Mouse (Mus musculus) urinary bladder, postnatal 25 days (tissue): ENCODE measurements at regions not wholly inside any gene's neighbourhood (a gene's known extent, or its start where the extent isn't known, plus 50 kb on each side); places are given as distances from the start of the nearest gene placed in this dataset.

Experiments
- DNase-seq: peaks from one replicate; pipeline ENCODE4 v3.0.0; 2022; ENCODE audit warnings: low spot score

DNA sequence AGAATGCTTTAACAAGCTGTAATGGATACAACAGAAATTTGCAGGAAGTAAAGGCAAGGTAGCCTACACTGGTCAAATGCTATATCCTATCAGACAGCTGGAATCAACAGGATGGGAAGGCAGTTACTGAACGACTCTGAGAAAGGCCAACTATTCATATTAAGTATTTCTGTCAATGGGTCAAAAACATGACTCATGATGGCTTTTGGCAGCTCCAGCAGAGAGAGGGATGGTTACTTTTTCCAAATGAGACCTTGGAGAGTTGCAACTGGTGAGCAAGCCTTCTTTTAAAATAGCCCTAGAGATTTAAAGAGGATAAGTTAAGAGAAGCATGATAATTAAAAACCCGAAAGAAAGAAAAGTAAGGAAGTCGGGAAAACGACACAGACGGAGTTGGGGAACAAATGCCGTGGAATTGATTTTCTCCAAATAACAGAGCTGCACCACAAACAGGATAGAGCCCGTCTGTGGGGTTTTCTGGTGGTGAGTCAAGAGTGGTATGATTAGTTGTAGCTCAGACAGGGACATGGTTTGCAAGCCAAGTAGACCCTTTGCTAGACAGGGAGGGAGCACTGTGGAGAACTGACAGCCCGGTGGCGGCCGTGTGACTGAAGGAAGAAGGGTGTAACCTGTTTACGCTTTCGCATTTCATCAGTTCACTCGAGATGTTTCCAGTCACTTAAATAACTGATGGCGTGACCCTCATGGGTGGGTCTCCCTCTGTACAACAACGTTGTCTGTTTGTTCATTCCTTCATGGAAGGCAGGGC, 3638.1 kb upstream of the Gm7489 start:
- DNase-seq, result no peak

DNA sequence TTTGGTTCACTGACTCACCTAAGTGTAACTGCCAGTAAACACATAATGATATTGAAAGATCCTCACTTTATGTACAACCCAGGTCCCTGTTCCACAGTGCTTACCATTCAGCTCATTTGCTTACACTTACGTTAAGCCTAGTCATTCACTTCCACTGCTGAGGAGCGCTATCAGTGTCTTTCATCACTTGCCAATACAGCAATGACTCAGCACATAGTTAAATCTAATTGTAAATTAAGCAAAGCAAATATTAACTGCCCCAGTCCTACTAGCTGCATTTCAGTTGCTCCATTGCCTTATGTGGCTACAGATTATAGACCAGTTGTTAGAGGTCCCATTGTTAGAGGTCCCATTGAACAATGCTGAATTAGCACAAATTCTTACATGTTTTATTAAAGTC, 3624.6 kb upstream of the Gm7489 start:
- no peak for DNase-seq

DNA sequence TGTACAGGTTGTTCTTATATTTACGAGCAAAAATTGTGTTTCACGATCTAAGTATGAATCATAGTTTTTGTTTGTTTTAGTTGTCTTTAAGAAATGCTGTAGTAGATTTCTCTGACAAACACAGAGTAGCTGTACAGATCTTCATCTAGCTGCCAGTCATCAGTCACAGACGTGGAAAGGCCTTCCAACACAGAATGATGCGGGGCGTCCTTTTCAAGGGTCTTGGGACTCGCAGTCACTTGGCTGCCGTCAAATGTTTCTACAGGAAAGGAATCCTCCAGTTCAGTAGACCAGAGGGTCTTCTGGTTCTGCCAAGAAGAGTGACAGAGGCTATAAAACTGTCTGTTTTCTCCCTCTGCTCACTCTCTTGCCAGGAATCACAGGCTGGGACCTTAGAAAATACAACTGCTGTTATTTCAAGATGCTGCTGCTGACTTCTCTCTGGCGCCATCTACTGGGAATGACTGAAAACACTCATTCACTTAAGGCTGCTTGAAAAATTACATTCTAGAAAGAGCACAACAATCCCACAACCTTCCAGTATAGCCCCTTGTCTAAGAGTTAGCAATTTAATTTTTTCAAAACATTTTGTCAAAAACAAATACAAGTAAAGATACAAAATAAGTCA, 3623.3 kb upstream of the Gm7489 start:
- peak; percentile 50 for DNase-seq

DNA sequence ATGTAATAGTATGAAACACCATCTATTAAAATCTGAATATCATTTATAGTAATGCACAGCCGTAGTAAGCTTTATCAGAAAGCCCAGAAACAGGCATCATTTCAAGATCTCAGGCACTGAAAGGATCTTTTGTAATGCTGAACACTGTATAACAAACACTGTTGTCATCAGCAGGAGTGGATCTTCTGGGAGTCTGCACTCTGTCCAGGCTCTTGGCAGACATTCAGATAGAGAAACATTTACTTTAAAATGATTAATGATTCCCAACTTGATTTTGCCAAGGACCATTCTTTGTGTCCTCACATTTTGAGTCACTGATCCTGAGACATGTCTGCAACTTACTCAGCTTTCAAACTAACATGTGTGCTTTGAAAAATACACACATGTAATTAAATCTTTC, 3617.2 kb upstream of the Gm7489 start:
- no peak for DNase-seq

DNA sequence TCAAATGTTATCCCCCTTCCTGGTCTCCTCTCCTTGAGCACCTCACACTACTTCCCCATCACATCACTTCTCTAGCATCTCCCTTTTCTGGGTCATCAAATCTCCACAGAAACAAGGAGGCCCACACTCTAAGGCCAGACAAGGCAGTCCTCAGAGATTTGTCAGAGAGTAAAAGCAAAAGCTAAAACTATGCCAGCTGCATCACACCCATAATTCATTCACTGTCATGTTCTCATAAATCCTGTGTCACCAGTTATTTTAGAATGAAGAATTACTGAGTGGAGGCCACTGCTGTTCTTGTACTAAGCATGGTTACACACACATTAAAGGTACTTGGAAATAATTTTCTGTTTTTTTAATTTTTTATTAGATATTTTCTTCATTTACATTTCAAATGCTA, 3613.1 kb upstream of the Gm7489 start:
- no peak for DNase-seq

DNA sequence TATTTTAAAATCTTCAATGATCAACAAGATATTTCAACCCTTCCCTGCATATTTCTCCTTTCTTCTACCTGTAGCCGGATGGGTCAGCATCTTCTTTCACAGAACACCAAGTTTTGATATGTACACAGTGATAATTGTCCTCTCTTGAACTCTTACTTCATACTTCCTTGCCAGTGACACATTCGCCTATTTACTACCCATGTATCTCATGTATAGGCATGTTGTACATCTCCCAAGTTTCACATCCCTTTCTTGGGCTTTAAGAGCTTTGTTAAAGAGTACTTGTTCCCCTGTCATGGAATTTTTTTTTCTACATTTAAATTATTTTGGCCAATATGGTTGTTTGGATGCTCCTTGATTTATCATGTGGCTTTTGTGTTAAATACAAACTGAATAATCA, 3602.1 kb upstream of the Gm7489 start:
- no peak for DNase-seq

DNA sequence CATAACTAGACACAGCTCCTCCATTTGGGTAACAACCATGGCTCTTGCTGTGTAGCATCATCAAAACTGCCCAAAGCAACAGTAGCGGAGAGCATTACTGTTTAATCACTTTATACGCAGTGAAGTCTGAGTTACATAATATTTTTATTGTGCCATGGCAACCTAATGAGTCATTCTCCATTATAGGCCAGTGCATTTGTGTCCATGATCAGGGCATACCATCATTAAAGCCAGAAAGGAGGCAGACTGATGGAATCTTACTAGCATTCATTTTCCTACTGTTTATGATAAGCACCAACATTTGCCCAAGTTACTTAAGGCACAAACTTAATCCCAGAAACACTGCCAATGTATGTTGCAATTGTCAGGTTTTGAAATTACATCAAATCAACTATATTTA, 3601.2 kb upstream of the Gm7489 start:
- DNase-seq, result no peak

DNA sequence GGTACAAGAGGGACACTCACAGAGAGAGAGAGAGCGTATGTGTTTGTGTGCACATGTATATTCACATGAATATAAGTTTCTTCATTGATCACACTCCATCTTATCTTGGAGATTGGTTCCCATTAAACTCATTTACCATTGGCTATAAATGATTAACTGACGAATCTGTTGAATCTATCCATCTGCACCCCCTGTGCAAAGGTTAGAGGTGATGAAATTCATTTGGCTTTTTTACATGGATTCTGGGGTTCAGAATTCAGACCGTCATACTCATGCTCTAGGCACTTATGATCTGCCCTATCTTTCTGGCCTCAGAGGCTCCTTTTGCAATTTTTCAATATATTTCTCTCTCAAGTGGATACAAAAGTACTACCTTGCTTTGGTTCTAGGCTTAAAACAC, 3582.9 kb upstream of the Gm7489 start:
- no peak for DNase-seq

DNA sequence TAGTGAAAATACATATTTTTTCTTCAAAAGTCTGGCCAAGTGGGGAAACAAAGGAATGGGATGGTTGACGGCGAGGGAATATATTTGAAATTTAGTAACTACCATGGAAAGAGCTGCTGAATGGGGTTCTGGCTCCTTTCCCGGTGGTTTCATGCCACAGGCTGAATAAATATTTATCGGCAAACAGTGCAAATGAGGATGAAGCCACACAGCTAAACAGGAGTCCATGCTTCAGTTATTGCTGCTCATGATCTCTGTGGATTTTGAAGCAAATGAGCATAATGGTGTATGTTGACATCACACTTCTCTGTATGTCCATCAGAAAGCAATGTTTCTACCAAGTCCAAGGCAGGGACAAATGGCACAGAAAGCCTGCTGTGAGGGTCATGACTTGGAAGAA, 3580.6 kb upstream of the Gm7489 start:
- DNase-seq, result no peak

DNA sequence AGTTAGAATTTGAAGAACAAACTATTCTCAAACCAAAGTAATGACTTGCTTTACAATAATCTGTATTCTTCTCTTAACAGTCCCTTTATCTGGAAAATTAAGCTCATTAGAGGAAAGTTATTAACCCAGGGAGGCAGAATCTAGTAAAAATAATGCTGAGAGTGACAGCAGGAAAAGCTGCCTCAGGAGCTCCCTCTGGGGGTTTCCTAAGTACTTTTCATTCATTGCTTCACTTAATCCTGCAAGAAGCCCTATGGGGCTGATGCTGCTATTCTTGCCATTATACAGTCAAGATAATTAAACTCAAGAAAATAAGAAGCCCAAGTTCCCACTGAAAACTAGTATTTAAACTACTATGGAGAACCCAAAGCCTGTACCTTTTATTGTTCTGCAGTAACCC, 3563.9 kb upstream of the Gm7489 start:
- no peak for DNase-seq

DNA sequence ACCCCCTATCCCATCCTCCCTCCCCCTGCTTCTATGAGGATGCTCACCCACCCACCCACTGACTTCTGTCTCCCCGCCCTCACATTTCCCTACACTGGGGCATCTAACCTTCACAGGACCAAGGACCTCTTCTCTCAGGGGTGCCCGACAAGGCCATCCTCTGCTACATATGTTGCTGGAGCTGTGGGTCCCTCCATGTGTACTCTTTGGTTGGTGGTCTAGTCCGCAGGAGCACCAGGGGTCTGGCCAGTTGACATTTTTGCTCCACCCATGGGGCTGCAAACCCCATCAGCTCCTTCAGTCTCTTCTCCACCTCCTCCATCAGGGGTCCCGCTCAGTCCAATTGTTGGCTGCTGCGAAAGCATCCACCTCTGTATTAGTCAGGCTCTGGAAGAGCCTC, 3539.2 kb upstream of the Gm7489 start:
- DNase-seq, result no peak

DNA sequence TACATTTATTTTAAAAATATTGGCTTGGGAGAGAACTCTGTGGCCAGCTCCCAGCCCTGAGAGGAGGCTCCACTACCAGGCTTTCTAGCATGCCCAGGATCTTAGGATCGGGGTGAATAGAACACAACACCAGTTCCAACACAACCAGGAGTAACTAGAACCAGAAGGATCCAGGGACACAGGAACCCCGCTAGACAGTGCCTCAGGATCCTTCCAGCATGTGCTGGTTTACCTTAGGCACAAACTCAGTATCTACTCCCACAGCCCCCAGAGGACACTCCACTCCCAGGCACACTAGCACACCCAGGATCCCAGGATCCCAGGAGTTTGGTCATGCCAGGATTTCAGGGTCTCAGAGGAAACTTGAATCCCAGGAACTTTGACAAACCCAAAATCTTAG, 3537.8 kb upstream of the Gm7489 start:
- DNase-seq, result no peak

DNA sequence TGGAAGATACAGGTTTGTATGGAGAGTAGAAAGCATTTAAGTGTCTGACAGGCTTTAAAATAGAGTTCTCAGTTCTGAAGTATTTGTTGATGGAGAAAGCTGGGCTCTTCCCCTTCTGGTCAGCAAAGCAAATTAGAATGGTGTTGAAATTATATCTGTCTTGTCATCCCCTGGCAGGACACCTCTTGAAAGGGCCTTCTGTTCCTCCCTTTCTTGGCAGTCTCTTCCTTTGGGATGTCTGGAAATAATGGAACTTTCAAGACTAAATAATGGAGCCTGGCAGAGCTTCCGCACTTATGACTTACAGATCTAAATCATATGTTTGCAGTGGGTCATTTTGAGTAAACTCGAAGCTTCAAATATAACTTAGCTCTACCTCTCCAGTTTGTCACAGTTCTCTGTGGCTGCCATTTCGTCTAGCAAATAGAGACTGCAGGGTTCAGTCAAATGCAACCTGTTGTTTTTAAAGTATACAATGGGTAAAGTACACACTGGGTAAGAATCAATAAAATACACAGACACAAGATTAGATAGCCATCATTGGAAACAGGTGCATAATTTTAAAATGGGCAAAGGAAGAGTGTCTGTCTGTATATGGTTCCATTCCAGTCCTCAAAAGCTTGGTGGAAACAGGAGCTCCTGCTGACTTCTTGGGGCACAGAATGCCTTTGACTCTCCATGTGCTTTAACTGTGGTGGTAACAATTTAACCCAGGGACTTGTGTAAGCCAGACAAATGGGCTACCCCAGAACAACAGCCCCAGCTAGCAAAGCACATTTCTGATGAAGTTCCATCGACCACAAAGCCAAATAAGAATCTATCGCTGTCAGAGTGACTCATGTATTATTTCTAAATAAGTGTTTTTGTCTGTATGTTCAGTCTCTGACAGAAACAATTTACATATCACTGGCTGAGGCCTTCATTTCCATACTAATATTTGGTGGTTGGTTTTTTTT, 3524.4 kb upstream of the Gm7489 start:
- no peak for DNase-seq

DNA sequence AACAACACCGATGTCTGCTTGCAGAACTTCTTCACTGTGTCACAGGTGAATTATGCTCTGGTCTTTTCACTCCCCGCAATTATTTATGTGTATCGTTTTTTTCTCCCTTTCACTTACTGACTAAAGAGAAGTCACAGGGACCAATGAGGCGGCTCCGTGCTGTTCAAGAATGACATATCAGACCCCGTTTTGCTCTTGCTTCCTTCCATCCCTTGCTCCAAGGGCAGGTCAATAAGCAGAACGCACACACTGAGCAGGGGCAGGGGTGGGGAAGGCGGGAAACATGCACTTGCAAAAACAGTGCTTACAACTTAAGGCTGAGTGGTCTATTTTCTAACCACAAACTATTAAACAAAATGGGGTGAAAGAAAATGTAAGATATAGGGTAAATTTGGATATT, 3523.4 kb upstream of the Gm7489 start:
- DNase-seq, result no peak

DNA sequence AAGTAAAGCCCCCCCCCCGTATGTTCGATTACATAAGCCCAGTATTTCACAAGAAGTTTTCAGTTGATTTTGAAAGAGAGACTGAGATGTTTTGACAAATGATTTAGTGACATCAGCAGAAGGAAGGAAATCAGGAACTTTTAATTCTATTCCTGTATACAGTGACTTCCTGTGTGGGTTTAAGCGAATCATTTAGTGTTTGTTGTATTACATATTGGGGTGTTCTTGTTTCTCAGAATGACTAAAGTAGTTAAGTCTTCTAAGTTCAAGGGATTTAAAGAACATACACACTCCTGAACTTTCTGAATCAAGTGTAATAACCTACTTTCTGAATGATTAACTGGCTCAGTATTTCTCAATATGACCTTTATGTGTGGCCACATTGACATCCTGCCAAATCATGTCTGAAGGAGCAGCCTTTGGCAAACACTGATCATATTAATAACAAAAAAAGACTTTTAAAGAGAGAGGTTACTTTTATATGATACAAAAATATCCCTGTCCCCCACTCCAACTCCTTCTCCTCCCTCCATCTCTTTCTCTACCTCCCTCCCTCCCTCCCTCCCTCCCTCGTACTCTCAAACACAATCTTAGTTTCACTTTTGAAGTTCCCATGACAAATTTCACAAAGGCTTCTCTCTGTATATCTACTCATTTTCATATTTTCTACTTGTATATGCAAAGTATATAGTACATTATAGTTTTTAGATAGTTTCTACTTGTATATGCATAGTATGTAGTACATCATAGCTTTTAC, 3522.8 kb upstream of the Gm7489 start:
- no peak for DNase-seq

DNA sequence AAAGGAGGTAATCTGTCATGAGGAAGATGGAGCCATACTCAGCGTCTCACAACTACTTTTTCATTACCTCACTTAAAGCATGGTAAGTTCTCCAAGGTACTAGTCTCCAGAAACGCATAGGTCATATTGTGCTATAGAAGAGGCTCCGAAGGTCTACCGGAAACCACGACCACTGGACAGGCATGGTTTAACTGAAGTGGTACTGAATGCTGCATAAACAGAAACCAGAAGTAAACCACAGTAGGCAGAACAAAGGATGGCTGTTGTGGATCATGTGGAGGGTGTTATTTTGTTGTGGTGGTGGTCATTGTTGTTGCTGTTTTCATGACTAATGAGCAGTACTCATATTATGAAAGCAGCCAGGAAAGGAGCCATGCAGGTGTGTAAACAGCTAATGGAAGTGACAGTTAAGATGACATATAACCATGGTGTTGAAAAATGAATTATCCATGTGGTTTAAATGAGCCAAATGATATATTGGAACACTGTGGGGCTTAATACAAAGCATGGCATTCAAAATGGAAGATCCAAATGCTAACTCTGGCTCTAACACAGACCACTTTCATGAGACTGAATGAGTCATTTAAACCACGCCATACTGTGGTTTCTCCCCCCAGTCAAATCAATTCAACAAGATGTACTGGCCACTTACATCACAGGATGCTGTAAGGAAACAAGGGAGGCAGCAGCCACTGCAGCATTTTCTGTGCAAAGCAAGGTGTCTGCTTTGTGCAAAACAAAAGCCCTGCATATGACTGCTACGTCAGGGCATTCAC, 3484.5 kb upstream of the Gm7489 start:
- no peak for DNase-seq

DNA sequence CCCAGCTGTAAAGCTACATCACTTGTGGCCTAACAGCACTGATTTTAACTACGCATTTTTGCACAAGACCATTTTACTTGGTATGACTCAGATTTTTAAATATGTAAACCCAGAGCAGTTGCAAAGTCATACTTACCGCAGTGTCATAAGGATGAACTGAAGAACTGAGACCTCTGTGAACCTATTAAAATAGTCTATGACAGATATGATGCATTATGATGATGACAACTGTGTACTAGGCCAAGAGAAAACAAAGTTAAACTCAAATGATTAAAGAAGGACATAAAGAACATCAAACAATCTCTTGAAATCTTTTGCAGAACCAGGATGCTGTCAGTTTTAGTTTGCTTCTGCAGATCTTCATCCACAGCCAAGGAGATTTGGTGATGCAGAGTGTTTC, 3483.3 kb upstream of the Gm7489 start:
- no peak for DNase-seq

DNA sequence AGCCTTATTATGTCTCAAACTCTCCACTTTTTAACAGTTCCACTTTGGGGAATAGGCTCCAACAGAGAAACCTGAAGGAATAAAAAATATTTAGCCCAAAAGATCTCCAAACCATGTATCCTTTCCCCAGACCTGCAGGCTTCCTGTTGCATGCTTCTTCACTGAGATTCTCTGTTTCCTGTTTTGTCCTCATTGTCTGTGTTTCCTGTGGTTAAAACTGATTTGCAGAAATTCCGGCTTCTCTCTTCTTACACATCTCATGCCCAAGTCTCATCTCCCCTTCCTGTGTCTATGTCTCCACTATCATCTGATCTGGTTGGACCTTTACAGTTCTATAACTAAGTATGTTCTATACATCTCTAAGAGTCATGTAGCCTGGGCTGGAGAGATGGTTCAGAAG, 3482.2 kb upstream of the Gm7489 start:
- DNase-seq, result no peak

DNA sequence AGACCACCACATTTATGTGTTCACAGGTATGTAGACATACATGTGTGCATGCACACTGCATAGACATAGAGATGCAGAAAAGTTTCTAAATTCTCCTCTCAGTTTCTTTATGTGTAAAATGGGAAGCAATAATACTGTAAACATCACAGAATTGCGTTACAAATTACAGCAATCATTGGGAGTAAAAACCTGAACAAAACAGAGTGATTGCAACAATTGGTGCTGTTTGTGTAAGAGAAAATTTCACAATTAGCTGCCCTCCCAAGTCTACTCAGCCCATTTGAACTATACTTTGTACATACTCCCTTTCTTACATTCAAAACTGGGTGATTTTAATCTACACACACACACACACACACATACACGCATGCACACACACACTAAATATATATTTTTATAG, 3480.8 kb upstream of the Gm7489 start:
- no peak for DNase-seq

DNA sequence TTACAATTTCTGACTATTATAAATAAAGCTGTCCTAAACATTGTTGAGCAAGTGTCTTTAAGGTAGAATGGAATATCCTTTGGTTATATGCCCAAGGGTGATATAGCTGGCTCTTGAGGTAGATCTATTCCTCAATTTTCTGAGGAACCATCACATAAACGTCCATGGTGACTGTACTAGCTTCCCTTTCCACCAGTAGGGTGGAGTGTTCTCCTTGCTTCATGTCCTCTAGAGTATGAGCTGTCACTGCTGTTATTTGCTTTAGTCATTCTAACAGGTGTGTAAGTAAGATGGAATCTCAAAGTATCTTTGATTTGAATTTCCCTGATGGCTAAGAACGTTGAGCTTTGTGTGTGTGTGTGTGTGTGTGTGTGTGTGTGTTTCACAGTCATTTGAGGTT, 3475.7 kb upstream of the Gm7489 start:
- DNase-seq, result no peak

DNA sequence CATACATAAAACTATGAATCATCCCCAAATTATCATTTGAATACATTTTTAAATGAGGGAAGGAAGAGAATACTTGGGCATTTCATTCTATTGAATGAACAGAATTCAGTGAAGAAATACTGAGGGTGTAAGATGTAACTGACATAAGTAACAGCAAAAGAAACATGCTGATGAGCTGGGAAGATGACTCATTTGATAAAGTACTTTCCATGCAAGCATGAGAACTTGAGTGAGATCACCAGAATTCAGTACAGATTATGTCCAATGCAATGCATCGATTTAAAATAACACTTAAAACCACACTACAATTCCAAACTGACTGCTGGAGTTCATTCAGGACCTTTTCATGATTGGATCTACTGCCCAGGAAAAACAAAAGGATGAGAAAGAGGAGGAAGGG, 3467.1 kb upstream of the Gm7489 start:
- no peak for DNase-seq
